Mouse (Mus musculus): ENCODE results near the gene Nprl3. TPM values are rescaled to one million over a fixed set of nuclear protein-coding genes. Genes with fewer than 3 reads are reported as not detected.

The Nprl3 gene
- polyA plus RNA-seq, 1 experiment from 2014 or later: 51.4 TPM

DNA sequence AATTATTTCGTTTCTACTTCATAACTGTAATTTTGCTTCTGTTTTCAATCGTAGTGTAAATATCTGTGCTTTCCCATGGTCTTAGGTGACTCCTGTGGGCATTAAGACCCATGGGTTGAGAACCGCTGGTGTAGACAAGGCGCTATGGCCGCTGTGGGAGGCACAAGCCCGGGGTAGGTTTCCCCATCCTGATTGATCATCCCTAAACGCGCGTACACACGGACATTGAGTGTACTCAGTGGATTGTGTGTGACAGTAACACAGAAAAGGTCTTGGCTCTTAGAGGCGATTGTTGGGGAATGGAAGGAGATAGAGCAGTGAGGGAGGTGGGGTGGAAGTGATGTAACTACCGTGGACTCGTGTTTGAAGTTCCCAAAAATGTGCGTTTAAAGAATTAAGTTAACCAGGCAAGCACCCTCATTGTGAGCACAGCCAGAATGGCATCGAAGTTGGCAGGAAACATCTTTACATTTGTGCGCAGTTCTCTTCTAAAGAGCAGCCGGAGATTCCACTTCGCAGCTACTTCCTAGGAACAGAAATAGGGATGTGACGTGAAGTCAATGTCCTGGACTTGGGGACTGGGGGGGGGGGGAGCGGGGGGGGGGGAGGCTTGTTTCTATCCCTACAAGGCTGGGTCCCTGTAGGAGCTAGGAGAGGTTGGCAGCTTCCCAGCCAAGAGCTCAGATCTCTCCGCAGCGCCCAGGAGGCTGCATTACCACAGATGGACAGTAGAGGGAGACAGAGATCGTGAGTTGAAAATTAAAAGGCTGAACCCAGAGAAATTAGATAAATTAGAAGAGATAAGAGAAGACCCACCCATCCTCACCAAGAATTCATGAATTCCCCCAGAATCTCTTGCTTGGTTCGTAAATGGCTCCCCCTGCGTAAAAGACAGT is 85.3 kb downstream of the Nprl3 start:
- 49% methylated on average over 23 of the region's 25 CpGs for WGBS
- Histone ChIP-seq H3K4me2 (replicated peaks) (0 out of 2 replicates have a peak overlapping the region, but pooled peaks have one; percentile 17), H3K27ac (replicated peaks) (0 out of 2 replicates have a peak overlapping the region, but pooled peaks have one; percentile 11), H3K36me3 (no peaks in the 10 kb centered on the region), H3K9ac (replicated peaks) (no peak overlapping the region), H3K27me3 (no peaks in the 10 kb centered on the region; the same call in 1 of the 2 replicates), H3K4me3 (no peak overlapping the region), H3K9me3 (no peaks in the 10 kb centered on the region), H3K4me1 (0 out of 2 replicates have a peak, but pooled peaks cover 7% of the 10 kb centered on the region)
- peak; percentile 87 for ATAC-seq (replicated peaks)

GRCm38 (mm10) chr11:32181246-32181645 is 86.3 kb downstream of the Nprl3 start:
- Histone ChIP-seq H3K4me2 (replicated peaks) (no peak overlapping the region), H3K4me3 (no peak overlapping the region), H3K27ac (replicated peaks) (no peak overlapping the region), H3K9me3 (no peaks in the 10 kb centered on the region), H3K36me3 (no peaks in the 10 kb centered on the region), H3K27me3 (no peaks in the 10 kb centered on the region; the same call in 1 of the 2 replicates), H3K9ac (replicated peaks) (no peak overlapping the region), H3K4me1 (0 out of 2 replicates have a peak, but pooled peaks cover 7% of the 10 kb centered on the region)
- WGBS: 89% methylated on average over 4 of the region's 4 CpGs
- ATAC-seq (replicated peaks): no peak

- Histone ChIP-seq H3K27me3 (no peaks in the 10 kb centered on the region; the same call in 1 of the 2 replicates), H3K4me3 (no peak overlapping the region), H3K4me1 (0 out of 2 replicates have a peak, but pooled peaks cover 7% of the 10 kb centered on the region), H3K9ac (replicated peaks) (no peak overlapping the region), H3K27ac (replicated peaks) (no peak overlapping the region), H3K36me3 (no peaks in the 10 kb centered on the region), H3K4me2 (replicated peaks) (no peak overlapping the region), H3K9me3 (no peaks in the 10 kb centered on the region)
- ATAC-seq (replicated peaks): no peak
- WGBS: 78% methylated on average over 1 of the region's 1 CpGs
Observed at GRCm38 (mm10) chr11:32178506-32178905, 89.0 kb downstream of the Nprl3 start.

Other genes with a start within 250 kb of the Nprl3 start
- gene Il9r, start 67.4 kb downstream of the Nprl3 start, polyA plus RNA-seq (2015; fragmentation: Nextera tagmentation; extraction: Ambion mirVana): not detected in 2 replicates
- 51.8 and 54.2 TPM in 2 replicates for gene Snrnp25, start 62.3 kb downstream of the Nprl3 start, polyA plus RNA-seq (2015; fragmentation: Nextera tagmentation; extraction: Ambion mirVana)
- gene Rhbdf1, start 45.4 kb downstream of the Nprl3 start, polyA plus RNA-seq (2015; fragmentation: Nextera tagmentation; extraction: Ambion mirVana): 16.7 and 18.1 TPM in 2 replicates
- 33.5 and 33.8 TPM in 2 replicates for gene Mpg, start 41.2 kb downstream of the Nprl3 start, polyA plus RNA-seq (2015; fragmentation: Nextera tagmentation; extraction: Ambion mirVana)
- gene Hba-x, start 8.7 kb upstream of the Nprl3 start, polyA plus RNA-seq (2015; fragmentation: Nextera tagmentation; extraction: Ambion mirVana): 24.0 and 37.2 TPM in 2 replicates
- 2,103 and 2,256 TPM in 2 replicates for gene Hba-a1, start 15.8 kb upstream of the Nprl3 start, polyA plus RNA-seq (2015; fragmentation: Nextera tagmentation; extraction: Ambion mirVana)
- gene Hbq1b, start 19.3 kb upstream of the Nprl3 start, polyA plus RNA-seq (2015; fragmentation: Nextera tagmentation; extraction: Ambion mirVana): 1.6 and 2.5 TPM in 2 replicates
- 5,603 and 5,963 TPM in 2 replicates for gene Hba-a2, start 28.8 kb upstream of the Nprl3 start, polyA plus RNA-seq (2015; fragmentation: Nextera tagmentation; extraction: Ambion mirVana)
- gene Hbq1a, start 32.4 kb upstream of the Nprl3 start, polyA plus RNA-seq (2015; fragmentation: Nextera tagmentation; extraction: Ambion mirVana): 0.69 and 1.1 TPM in 2 replicates
- 17.3 and 18.0 TPM in 2 replicates for gene Sh3pxd2b, start 80.1 kb upstream of the Nprl3 start, polyA plus RNA-seq (2015; fragmentation: Nextera tagmentation; extraction: Ambion mirVana)
- gene Ubtd2, start 187.7 kb upstream of the Nprl3 start, polyA plus RNA-seq (2015; fragmentation: Nextera tagmentation; extraction: Ambion mirVana): 65.0 and 65.5 TPM in 2 replicates